Mouse (Mus musculus) forebrain, embryonic 16.5 days (tissue): ENCODE results near the gene Nova1. TPM values are rescaled to one million over a fixed set of nuclear protein-coding genes. Genes with fewer than 3 reads are reported as not detected.

Experiments
- ATAC-seq: fragments of 200-750 bp; cut with Nextera tagmentation; 2 replicates; pipeline ENCODE4 v1.8.0; 2017; ENCODE audit warnings: mild to moderate bottlenecking, moderate library complexity
- H3K27ac ChIP-seq: fragments of 300-500 bp; sonication (generic); 2 replicates; pipeline ENCODE4 v1.5.1; 2014; ENCODE audit warnings: low read length, control low read depth
- H3K27me3 ChIP-seq: fragments of 300-500 bp; sonication (generic); replicated peaks from 2 replicates; pipeline ENCODE4 v1.6.1; 2014; ENCODE audit warnings: low read length; ENCODE audit not compliant: control insufficient read depth, insufficient read depth
- H3K36me3 ChIP-seq: fragments of 300-500 bp; sonication (generic); 2 replicates; pipeline ENCODE4 v1.6.1; 2014; ENCODE audit not compliant: control insufficient read depth, insufficient read depth
- H3K4me1 ChIP-seq: fragments of 300-500 bp; sonication (generic); replicated peaks from 2 replicates; pipeline ENCODE4 v1.6.1; 2014; ENCODE audit warnings: low read length; ENCODE audit not compliant: control insufficient read depth, insufficient read depth
- H3K4me2 ChIP-seq: fragments of 300-500 bp; sonication (generic); 2 replicates; pipeline ENCODE4 v1.6.1; 2014; ENCODE audit warnings: mild to moderate bottlenecking, low read length, control low read depth
- H3K4me3 ChIP-seq: fragments of 300-500 bp; sonication (generic); replicated peaks from 2 replicates; pipeline ENCODE4 v1.5.1; 2014; ENCODE audit warnings: mild to moderate bottlenecking, low read length, control low read depth
- H3K9ac ChIP-seq: fragments of 300-500 bp; sonication (generic); replicated peaks from 2 replicates; pipeline ENCODE4 v1.6.1; 2014; ENCODE audit warnings: low read depth, low read length, control low read depth
- H3K9me3 ChIP-seq: fragments of 300-500 bp; sonication (generic); 2 replicates; pipeline ENCODE4 v1.6.1; 2016; ENCODE audit warnings: low read length; ENCODE audit not compliant: control insufficient read depth
- WGBS: fragments of 180-500 bp; shearing (Covaris S2); extraction: QIAGEN DNeasy Blood & Tissue Kit; methylation state at CpG from one replicate; pipeline ENCODE4 v1.1.7; 2014; 5-methylcytosine and 5-hydroxymethylcytosine counted together
- polyA plus RNA-seq: library from polyadenylated mRNA; unstranded; fragments of >200 nt; fragmentation: Nextera tagmentation; extraction: Ambion mirVana; gene quantifications from 2 replicates; pipeline ENCODE4 v1.2.1, GENCODE M21; 2015

Nova1 gene
- polyA plus RNA-seq, 1 experiment from 2014 or later, result 31.6 TPM

- Histone ChIP-seq H3K9ac (no peak overlapping the region), H3K27me3 (no peaks in the 10 kb centered on the region), H3K4me2 (no peak overlapping the region), H3K36me3 (no peaks in the 10 kb centered on the region), H3K27ac (no peak overlapping the region), H3K4me1 (no peaks in the 10 kb centered on the region), H3K4me3 (no peak overlapping the region), H3K9me3 (no peaks in the 10 kb centered on the region)
- WGBS, result 21% methylated on average over 8 of the region's 8 CpGs
- ATAC-seq, result no peak
These were observed 36.1 kb downstream of the Nova1 start for GRCm38 (mm10) chr12:46782301-46783280.

DNA sequence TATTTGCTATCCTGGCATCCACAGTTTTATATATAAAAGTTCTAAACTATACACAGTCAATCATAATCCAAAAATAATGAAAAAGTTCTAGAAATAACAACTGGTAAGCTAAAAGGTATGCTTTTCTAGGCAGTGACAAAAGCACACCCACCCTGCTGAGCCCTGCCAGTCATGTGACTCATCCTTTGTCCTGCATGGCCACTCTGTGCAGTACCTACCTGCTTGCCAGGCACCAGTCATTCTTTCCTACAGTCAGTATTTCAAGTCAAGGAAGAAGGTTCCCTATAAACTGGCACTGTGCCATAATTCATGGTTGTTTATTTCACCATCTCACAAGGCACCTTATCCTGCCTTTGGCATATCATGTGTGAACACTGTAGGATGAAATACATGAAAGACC is 37.2 kb downstream of the Nova1 start:
- H3K4me2 ChIP-seq, result no peak overlapping the region
- no peak for ATAC-seq

DNA sequence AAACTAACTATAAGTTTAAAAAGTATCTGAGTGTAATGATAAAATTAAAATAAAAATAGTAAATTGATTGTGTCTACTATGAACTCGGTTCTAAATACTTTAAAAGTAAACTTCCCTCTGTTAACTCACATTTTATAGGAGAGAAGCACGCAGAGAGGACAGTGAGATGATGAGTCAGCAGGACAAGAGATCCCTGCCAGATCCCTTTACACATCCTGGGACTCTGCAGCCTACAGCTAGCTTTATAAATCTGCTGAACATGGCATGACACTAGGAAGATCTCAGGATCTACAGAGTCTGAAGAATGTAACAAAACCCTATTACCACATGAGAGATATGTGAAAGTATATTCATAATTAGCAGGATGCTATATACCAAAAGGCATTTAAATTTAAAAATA is 37.7 kb downstream of the Nova1 start:
- no peak for ATAC-seq
- Histone ChIP-seq H3K36me3 (no peaks in the 10 kb centered on the region), H3K27me3 (no peaks in the 10 kb centered on the region)

More for the DNA sequence above, 37.2 kb downstream of the Nova1 start:
- no peak overlapping the region for H3K27ac ChIP-seq
- H3K4me3 ChIP-seq, result no peak overlapping the region
- no peak overlapping the region for H3K9ac ChIP-seq
- no peaks in the 10 kb centered on the region for H3K36me3 ChIP-seq
- no peaks in the 10 kb centered on the region for H3K4me1 ChIP-seq
- no peaks in the 10 kb centered on the region for H3K9me3 ChIP-seq
- no peaks in the 10 kb centered on the region for H3K27me3 ChIP-seq

DNA sequence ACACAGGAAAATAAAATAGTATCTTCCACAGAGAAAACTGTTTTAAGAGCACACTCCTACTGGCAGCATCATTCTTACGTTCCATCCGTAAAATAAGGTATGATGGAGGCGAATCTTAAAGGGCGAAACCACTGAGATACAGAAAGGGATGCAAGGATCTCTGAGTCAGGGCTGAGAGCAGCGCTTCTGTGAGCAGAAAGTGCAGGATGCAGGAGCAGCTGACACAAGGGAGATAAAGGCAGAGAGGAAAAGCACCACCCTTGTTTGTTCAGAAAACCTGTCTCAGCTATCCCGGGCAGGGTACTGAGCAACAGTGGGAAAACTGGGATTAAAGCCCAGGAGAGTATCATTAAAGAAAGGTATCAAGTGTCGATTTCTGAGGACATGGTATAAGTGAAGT is 59.3 kb downstream of the Nova1 start:
- H3K9ac ChIP-seq, result no peak overlapping the region
- H3K9me3 ChIP-seq, result no peaks in the 10 kb centered on the region
- H3K4me1 ChIP-seq, result no peaks in the 10 kb centered on the region
- no peak overlapping the region for H3K4me2 ChIP-seq
- no peaks in the 10 kb centered on the region for H3K36me3 ChIP-seq
- ATAC-seq, result no peak
- 64% methylated on average over 7 of the region's 7 CpGs for WGBS
- no peak overlapping the region for H3K4me3 ChIP-seq
- H3K27me3 ChIP-seq, result no peaks in the 10 kb centered on the region
- no peak overlapping the region for H3K27ac ChIP-seq

More for the DNA sequence above, 37.7 kb downstream of the Nova1 start:
- no peak overlapping the region for H3K4me2 ChIP-seq
- no peak overlapping the region for H3K27ac ChIP-seq
- WGBS, result 84% methylated on average over 2 of the region's 2 CpGs
- no peak overlapping the region for H3K4me3 ChIP-seq
- no peaks in the 10 kb centered on the region for H3K4me1 ChIP-seq
- H3K9me3 ChIP-seq, result no peaks in the 10 kb centered on the region
- H3K9ac ChIP-seq, result no peak overlapping the region

DNA sequence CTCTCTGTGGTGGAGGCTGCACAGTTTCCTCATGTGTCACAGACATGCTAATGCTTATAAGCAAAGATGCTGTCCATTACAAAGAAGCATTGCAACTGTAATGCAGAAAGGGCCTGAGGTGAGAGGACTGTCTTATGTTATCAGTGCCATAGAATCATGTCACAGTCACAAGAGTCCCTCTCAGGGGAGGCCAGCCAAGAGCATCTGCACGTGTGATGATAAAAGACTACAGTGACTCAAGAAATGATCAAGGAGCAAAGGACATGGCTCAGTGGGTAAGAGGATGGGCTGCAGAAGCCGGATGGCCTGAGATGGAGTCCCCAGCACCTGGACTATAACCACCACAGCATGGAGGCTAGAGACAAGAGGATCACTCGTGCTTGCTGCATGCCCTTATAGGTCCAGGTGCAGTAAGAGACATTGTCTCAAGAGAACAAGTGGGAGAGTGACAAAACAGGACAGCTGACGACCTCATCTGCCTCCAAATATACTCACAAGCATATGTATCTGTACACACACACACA is 64.3 kb downstream of the Nova1 start:
- Histone ChIP-seq H3K4me1 (no peaks in the 10 kb centered on the region), H3K9ac (no peak overlapping the region), H3K4me2 (no peak overlapping the region), H3K27ac (no peak overlapping the region), H3K27me3 (no peaks in the 10 kb centered on the region), H3K4me3 (no peak overlapping the region), H3K36me3 (no peaks in the 10 kb centered on the region), H3K9me3 (no peaks in the 10 kb centered on the region)
- 71% methylated on average over 4 of the region's 4 CpGs for WGBS
- no peak for ATAC-seq

DNA sequence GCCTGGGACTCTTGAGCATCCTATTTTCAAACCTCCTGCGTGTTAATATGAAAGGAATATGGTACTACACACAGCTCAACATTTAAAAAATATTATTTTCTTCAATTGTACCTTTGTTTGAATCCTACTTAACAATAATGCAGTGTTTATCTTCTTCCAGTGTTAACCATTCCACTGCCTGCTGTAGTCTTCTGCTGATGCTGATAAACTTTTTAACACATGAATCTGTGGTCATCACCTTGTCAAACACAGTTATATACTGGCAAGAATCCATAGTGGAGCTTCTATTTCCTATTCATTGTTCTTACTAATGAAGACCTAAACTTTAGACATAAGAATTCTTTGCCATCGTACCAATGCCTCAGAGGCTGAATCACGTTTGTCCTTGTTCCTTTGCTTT is 65.6 kb downstream of the Nova1 start:
- H3K9ac ChIP-seq, result no peak overlapping the region
- H3K36me3 ChIP-seq, result no peaks in the 10 kb centered on the region
- H3K4me2 ChIP-seq, result no peak overlapping the region
- H3K9me3 ChIP-seq, result no peaks in the 10 kb centered on the region
- no peak overlapping the region for H3K27ac ChIP-seq
- ATAC-seq, result no peak
- no peak overlapping the region for H3K4me3 ChIP-seq
- H3K27me3 ChIP-seq, result no peaks in the 10 kb centered on the region
- H3K4me1 ChIP-seq, result no peaks in the 10 kb centered on the region
- WGBS, result 41% methylated on average over 3 of the region's 3 CpGs

DNA sequence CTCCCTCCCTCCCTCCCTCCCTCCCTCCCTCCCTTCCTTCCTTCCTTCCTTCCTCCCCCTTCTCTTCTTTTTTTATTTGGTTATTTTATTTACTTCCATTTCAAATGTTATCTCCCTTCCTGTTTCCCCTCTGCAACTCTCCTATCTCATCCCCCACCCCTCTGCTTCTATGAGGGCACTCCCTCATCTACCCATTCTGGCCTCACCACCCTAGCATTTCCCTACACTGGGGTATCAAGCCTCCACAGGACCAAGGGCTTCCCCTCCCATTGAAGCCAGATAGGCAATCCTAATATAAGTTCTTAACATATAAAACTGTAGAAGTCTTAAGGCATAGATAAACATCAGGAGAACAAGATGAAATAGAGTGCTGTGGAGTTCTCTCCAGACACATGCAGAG is 85.5 kb downstream of the Nova1 start:
- ATAC-seq, result no peak
- no peak overlapping the region for H3K9ac ChIP-seq
- no peak overlapping the region for H3K4me2 ChIP-seq
- no peak overlapping the region for H3K27ac ChIP-seq
- no peak overlapping the region for H3K4me3 ChIP-seq
- no peaks in the 10 kb centered on the region for H3K4me1 ChIP-seq
- H3K36me3 ChIP-seq, result no peaks in the 10 kb centered on the region
- H3K27me3 ChIP-seq, result no peaks in the 10 kb centered on the region
- no peaks in the 10 kb centered on the region for H3K9me3 ChIP-seq

- Histone ChIP-seq H3K9ac (no peak overlapping the region), H3K36me3 (no peaks in the 10 kb centered on the region), H3K27ac (no peak overlapping the region), H3K9me3 (no peaks in the 10 kb centered on the region), H3K27me3 (no peaks in the 10 kb centered on the region), H3K4me2 (no peak overlapping the region), H3K4me3 (no peak overlapping the region), H3K4me1 (no peaks in the 10 kb centered on the region)
- WGBS, result 83% methylated on average over 1 of the region's 1 CpGs
- ATAC-seq, result no peak
These were observed 86.8 kb downstream of the Nova1 start for GRCm38 (mm10) chr12:46731943-46732342.

GRCm38 (mm10) chr12:46721914-46722313 is 96.8 kb downstream of the Nova1 start:
- no peaks in the 10 kb centered on the region for H3K36me3 ChIP-seq

More at GRCm38 (mm10) chr12:46721914-46722313, 96.8 kb downstream of the Nova1 start:
- Histone ChIP-seq H3K9ac (no peak overlapping the region), H3K9me3 (no peaks in the 10 kb centered on the region), H3K27me3 (no peaks in the 10 kb centered on the region), H3K4me1 (no peaks in the 10 kb centered on the region), H3K4me3 (no peak overlapping the region), H3K4me2 (no peak overlapping the region), H3K27ac (no peak overlapping the region)
- ATAC-seq, result peak; percentile 45; the same call in 1 of the 2 replicates
- WGBS, result 36% methylated on average over 8 of the region's 8 CpGs
